Comparison of ENCODE assay signal across 1 mouse cellular context in the genomic region with DNA sequence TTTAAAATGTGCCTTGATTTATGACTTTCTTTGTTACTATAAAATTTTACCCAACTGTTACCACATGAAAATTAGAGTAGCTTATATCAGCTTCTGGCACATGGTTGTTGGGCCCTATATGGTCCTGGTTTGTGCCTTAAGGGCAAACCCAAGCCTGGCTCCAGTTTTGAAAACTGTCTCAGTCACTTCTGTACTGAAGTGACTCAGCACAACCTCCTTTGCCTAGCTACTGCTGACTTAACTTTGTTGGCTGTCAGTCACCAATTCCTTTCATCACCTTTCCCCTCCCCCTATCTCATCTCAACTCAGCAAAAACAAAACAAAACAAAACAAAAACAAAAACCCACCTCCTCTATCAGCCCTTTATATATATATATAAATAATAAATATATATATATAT.
TF ChIP-seq lines count a peak whose summit lies in the region.

No protein-coding gene starts in this region.

TF ChIP-seq in CH12.LX, 34 proteins besides CTCF, POLR2A, EP300 and RAD21 (continued from another document):
- TF ChIP-seq USF1 (IDR thresholded peaks at IDR 0.05; ENCODE audit: low read depth, low read length) = no peak
- TF ChIP-seq HCFC1 (IDR thresholded peaks at IDR 0.05; ENCODE audit: low read depth, low read length) = no peak
- TF ChIP-seq KAT2A (IDR thresholded peaks at IDR 0.05; ENCODE audit: insufficient replicate concordance, low read length) = no peak
- no peak for TF ChIP-seq ZKSCAN1 (IDR thresholded peaks at IDR 0.05; ENCODE audit: borderline replicate concordance, low read depth, low read length)
- no peak for TF ChIP-seq BHLHE40 (IDR thresholded peaks at IDR 0.05; ENCODE audit: low read depth, low read length)
- peak; percentile 31; the same call in 1 of the 2 replicates for TF ChIP-seq ETS1 (conservative IDR thresholded peaks at IDR 0.05; ENCODE audit: low read depth, low read length)
- TF ChIP-seq IRF4 (IDR thresholded peaks at IDR 0.05; ENCODE audit: low read depth, low read length) = peak; percentile 81
TF ChIP-seq in CH12.LX: peak in this region for 5.
